Mouse (Mus musculus) heart, adult 8-10 months (tissue): Measurements from ENCODE around the gene Tnfrsf11a. TPM values are rescaled to one million over a fixed set of nuclear protein-coding genes. Genes with fewer than 3 reads are reported as not detected.
"Not testable (repeated sequence)": the region's sequence is repeated elsewhere in the genome, so short reads cannot be mapped to it uniquely, and the experiment has no call there.

Experiments
- DNase-seq: peaks from one replicate; pipeline ENCODE4 v3.0.0; 2022; ENCODE audit warnings: low spot score
- total RNA-seq, 4 experiments: library from RNA; stranded (reverse); gene quantifications; 2 replicates each; pipeline ENCODE4 v1.2.4; 2022

Gene Tnfrsf11a
- total RNA-seq, 4 experiments from 2014 or later: 1.2 to 2.6 (median 2.1) TPM

GRCm38 (mm10) chr1:105785146-105785545 lies 4.6 kb downstream of the Tnfrsf11a start:
- no peak for DNase-seq

- peak; percentile 40 for DNase-seq
Observed at GRCm38 (mm10) chr1:105786731-105787357, 6.3 kb downstream of the Tnfrsf11a start.

- DNase-seq: no peak
Observed at GRCm38 (mm10) chr1:105790103-105790502, 9.6 kb downstream of the Tnfrsf11a start.

- DNase-seq: no peak
Observed at GRCm38 (mm10) chr1:105794670-105795069, 14.2 kb downstream of the Tnfrsf11a start.

- DNase-seq: no peak
Observed at GRCm38 (mm10) chr1:105795705-105796104, 15.2 kb downstream of the Tnfrsf11a start.

- DNase-seq: no peak
Observed at GRCm38 (mm10) chr1:105800570-105800969, 20.1 kb downstream of the Tnfrsf11a start.

- DNase-seq: no peak
Observed at GRCm38 (mm10) chr1:105801252-105801651, 20.7 kb downstream of the Tnfrsf11a start.

- DNase-seq: no peak
Observed at GRCm38 (mm10) chr1:105802941-105803340, 22.4 kb downstream of the Tnfrsf11a start.

GRCm38 (mm10) chr1:105804285-105804684 lies 23.8 kb downstream of the Tnfrsf11a start:
- no peak for DNase-seq

- DNase-seq: no peak
Observed at GRCm38 (mm10) chr1:105805565-105805964, 25.0 kb downstream of the Tnfrsf11a start.

- no peak for DNase-seq
Observed at GRCm38 (mm10) chr1:105807028-105807722, 26.7 kb downstream of the Tnfrsf11a start.

- DNase-seq: not testable (repeated sequence)
Observed at GRCm38 (mm10) chr1:105812027-105812426, 31.5 kb downstream of the Tnfrsf11a start.

GRCm38 (mm10) chr1:105812960-105813708 lies 32.6 kb downstream of the Tnfrsf11a start:
- DNase-seq: no peak

GRCm38 (mm10) chr1:105813709-105814061 lies 33.2 kb downstream of the Tnfrsf11a start:
- no peak for DNase-seq

GRCm38 (mm10) chr1:105814402-105815270 lies 34.1 kb downstream of the Tnfrsf11a start:
- no peak for DNase-seq

- DNase-seq: no peak
Observed at GRCm38 (mm10) chr1:105815310-105815709, 34.8 kb downstream of the Tnfrsf11a start.

GRCm38 (mm10) chr1:105815736-105816135 lies 35.2 kb downstream of the Tnfrsf11a start:
- no peak for DNase-seq

- DNase-seq: no peak
Observed at GRCm38 (mm10) chr1:105819031-105819430, 38.5 kb downstream of the Tnfrsf11a start.

GRCm38 (mm10) chr1:105819740-105820139 lies 39.2 kb downstream of the Tnfrsf11a start:
- no peak for DNase-seq

GRCm38 (mm10) chr1:105824356-105824755 lies 43.8 kb downstream of the Tnfrsf11a start:
- no peak for DNase-seq

- no peak for DNase-seq
Observed at GRCm38 (mm10) chr1:105824980-105825379, 44.5 kb downstream of the Tnfrsf11a start.

- DNase-seq: no peak
Observed at GRCm38 (mm10) chr1:105827374-105827773, 46.9 kb downstream of the Tnfrsf11a start.
